ENCODE assay signal across 25 mouse cellular contexts in genomic region chr7:105342752-105343151, GRCm38 (mm10). TPM values are rescaled to one million over a fixed set of nuclear protein-coding genes. Genes with fewer than 3 reads are reported as not detected.
A peak's percentile ranks its signal among the peaks of the same experiment; 100 is the strongest.
DNase-seq lines count a peak whose midpoint lies in the region; ATAC-seq and TF ChIP-seq lines count a peak whose summit lies in the region.
"Had no signal": no experiment of that assay in that cellular context is flagged by ENCODE, and none has a peak within 500 bp of the region (broad histone marks: within the 10 kb centered on the region; RNA-seq: fewer than 3 reads in every experiment).

No protein-coding gene starts in this region.

- H3K27ac ChIP-seq in midbrain, embryonic 15.5 days, result no peak overlapping the region
- H3K27ac ChIP-seq in midbrain, embryonic 10.5 days (replicated peaks), result no peak overlapping the region
- H3K27ac ChIP-seq in midbrain, postnatal 0 days (ENCODE audit: low read depth, low read length), result no peak overlapping the region
- H3K27ac ChIP-seq: embryonic facial prominence, embryonic 10.5 days; embryonic facial prominence, embryonic 12.5 days; forebrain, embryonic 13.5 days; forebrain, embryonic 15.5 days had no signal

- H3K9me3 ChIP-seq in midbrain, embryonic 15.5 days, result no peaks in the 10 kb centered on the region
- no peaks in the 10 kb centered on the region for H3K9me3 ChIP-seq in midbrain, embryonic 10.5 days (replicated peaks)
- H3K9me3 ChIP-seq in midbrain, postnatal 0 days (ENCODE audit: low read length), result no peaks in the 10 kb centered on the region
- H3K9me3 ChIP-seq: embryonic facial prominence, embryonic 10.5 days; embryonic facial prominence, embryonic 12.5 days; forebrain, embryonic 13.5 days; forebrain, embryonic 15.5 days had no signal

- no peak for DNase-seq in midbrain, embryonic 10.5 days (ENCODE audit: low spot score)
- peak; percentile 4 for DNase-seq in brain, embryonic 14.5 days (ENCODE audit: low read depth)
- no peak for DNase-seq in midbrain, postnatal 0 days (ENCODE audit: low spot score)
- DNase-seq in heart, postnatal 36 days, result no peak
- DNase-seq: adrenal gland, adult 2 months; adrenal gland, postnatal 10 days; adrenal gland, postnatal 25 days; cerebellum, adult 11-12 months; cerebellum, adult 2 months; cerebellum, adult 9-10 months; cerebellum, postnatal 10 days; cerebellum, postnatal 25 days; forebrain, postnatal 0 days had no signal

- TF ChIP-seq CTCF in brain, embryonic 14.5 days (IDR thresholded peaks at IDR 0.05; ENCODE audit: borderline replicate concordance, extremely low read depth, insufficient read depth, insufficient read length), result no peak
- TF ChIP-seq CTCF in midbrain, postnatal 0 days (IDR thresholded peaks at IDR 0.05), result no peak

- WGBS in midbrain, embryonic 15.5 days, result 52% methylated on average over 2 of the region's 2 CpGs
- 91% methylated on average over 2 of the region's 2 CpGs for WGBS in midbrain, embryonic 10.5 days
- WGBS in midbrain, postnatal 0 days, result 54% methylated on average over 2 of the region's 2 CpGs

- H3K27me3 ChIP-seq in midbrain, embryonic 15.5 days (replicated peaks), result no peaks in the 10 kb centered on the region
- H3K27me3 ChIP-seq in midbrain, embryonic 10.5 days (ENCODE audit: low read depth, poor library complexity, severe bottlenecking), result no peaks in the 10 kb centered on the region
- H3K27me3 ChIP-seq in midbrain, postnatal 0 days (ENCODE audit: insufficient read depth, low read length), result no peaks in the 10 kb centered on the region
- H3K27me3 ChIP-seq: embryonic facial prominence, embryonic 12.5 days; forebrain, embryonic 13.5 days; forebrain, embryonic 15.5 days had no signal

- ATAC-seq in midbrain, embryonic 15.5 days (replicated peaks), result peak; percentile 75
- ATAC-seq in midbrain, postnatal 0 days (ENCODE audit: low FRiP score), result peak; percentile 44; the same call in 1 of the 2 replicates
- ATAC-seq: forebrain, embryonic 13.5 days; forebrain, embryonic 15.5 days; forebrain, postnatal 0 days had no signal

- H3K4me3 ChIP-seq in midbrain, embryonic 15.5 days, result no peak overlapping the region
- no peak overlapping the region for H3K4me3 ChIP-seq in midbrain, embryonic 10.5 days
- H3K4me3 ChIP-seq in midbrain, postnatal 0 days (ENCODE audit: low read depth, low read length), result no peak overlapping the region
- H3K4me3 ChIP-seq: embryonic facial prominence, embryonic 10.5 days; embryonic facial prominence, embryonic 12.5 days; forebrain, embryonic 13.5 days; forebrain, embryonic 15.5 days had no signal

- H3K4me1 ChIP-seq in midbrain, embryonic 15.5 days, result no peaks in the 10 kb centered on the region
- no peaks in the 10 kb centered on the region for H3K4me1 ChIP-seq in midbrain, embryonic 10.5 days
- no peaks in the 10 kb centered on the region for H3K4me1 ChIP-seq in midbrain, postnatal 0 days (ENCODE audit: insufficient read depth, low read length)
- H3K4me1 ChIP-seq: embryonic facial prominence, embryonic 10.5 days; embryonic facial prominence, embryonic 12.5 days; forebrain, embryonic 13.5 days; forebrain, embryonic 15.5 days had no signal

- no peak overlapping the region for H3K4me2 ChIP-seq in midbrain, embryonic 15.5 days
- H3K4me2 ChIP-seq in midbrain, postnatal 0 days (ENCODE audit: low read depth, low read length, poor library complexity, severe bottlenecking), result no peak overlapping the region
- H3K4me2 ChIP-seq: embryonic facial prominence, embryonic 12.5 days; forebrain, embryonic 13.5 days; forebrain, embryonic 15.5 days had no signal

- intact Hi-C loops in heart, postnatal 36 days (cut with DNase I), result no loop called here

- H3K9ac ChIP-seq in midbrain, embryonic 15.5 days, result no peak overlapping the region
- H3K9ac ChIP-seq in midbrain, postnatal 0 days (replicated peaks; ENCODE audit: low read length, poor library complexity, severe bottlenecking), result no peak overlapping the region
- H3K9ac ChIP-seq: embryonic facial prominence, embryonic 12.5 days; forebrain, embryonic 13.5 days; forebrain, embryonic 15.5 days; forebrain, postnatal 0 days had no signal

- no peaks in the 10 kb centered on the region for H3K36me3 ChIP-seq in midbrain, embryonic 15.5 days (replicated peaks)
- no peaks in the 10 kb centered on the region for H3K36me3 ChIP-seq in midbrain, embryonic 10.5 days
- H3K36me3 ChIP-seq in midbrain, postnatal 0 days (ENCODE audit: insufficient read depth, low read length), result no peaks in the 10 kb centered on the region
- H3K36me3 ChIP-seq: embryonic facial prominence, embryonic 10.5 days; embryonic facial prominence, embryonic 12.5 days; forebrain, embryonic 15.5 days had no signal

- TF ChIP-seq POLR2A in brain, embryonic 14.5 days (IDR thresholded peaks at IDR 0.05; ENCODE audit: borderline replicate concordance, extremely low read depth, insufficient read depth, insufficient read length, poor library complexity, severe bottlenecking), result no peak

RNA-seq across cellular contexts. Expression of gene Olfr691, which starts 0.7 kb away (rescaled TPM):
- polyA plus RNA-seq in midbrain, embryonic 15.5 days (2015; fragmentation: Nextera tagmentation; extraction: Ambion mirVana), result 0.28 and 0.46 TPM in 2 replicates
- not detected in 2 replicates for polyA plus RNA-seq in midbrain, embryonic 10.5 days (2016; fragmentation: Nextera tagmentation; extraction: Ambion mirVana)
- polyA plus RNA-seq in brain, embryonic 14.5 days (2012; rRNA removed), result 0.31 and 0.40 TPM in 2 replicates
- total RNA-seq in midbrain, postnatal 0 days (2014; rRNA removed), result 0.76 and 2.6 TPM in 2 replicates
- polyA plus RNA-seq in midbrain, postnatal 0 days (2015; fragmentation: Nextera tagmentation; extraction: Ambion mirVana), result 0.09 and 0.26 TPM in 2 replicates
- total RNA-seq in heart, postnatal 36 days (2021), result under 1 TPM in 1 of 2 experiments, not detected in 1; 0.11 TPM
- total RNA-seq: adrenal gland, adult 2 months; adrenal gland, postnatal 10 days; adrenal gland, postnatal 25 days; adrenal gland, postnatal 4 days; ES-E14; forebrain, postnatal 0 days; MEL had no signal
- polyA plus RNA-seq: adrenal gland, adult 2 months; C2C12; embryonic facial prominence, embryonic 10.5 days; embryonic facial prominence, embryonic 12.5 days; embryonic facial prominence, embryonic 14.5 days; forebrain, embryonic 13.5 days; forebrain, embryonic 15.5 days; forebrain, postnatal 0 days had no signal

RNA-seq across cellular contexts. Expression of gene Olfr690, which starts 8.8 kb away (rescaled TPM):
- not detected in 2 replicates for polyA plus RNA-seq in midbrain, embryonic 15.5 days (2015; fragmentation: Nextera tagmentation; extraction: Ambion mirVana)
- not detected in 2 replicates for polyA plus RNA-seq in midbrain, embryonic 10.5 days (2016; fragmentation: Nextera tagmentation; extraction: Ambion mirVana)
- polyA plus RNA-seq in brain, embryonic 14.5 days (2012; rRNA removed), result 0.26 and 0.40 TPM in 2 replicates
- total RNA-seq in midbrain, postnatal 0 days (2014; rRNA removed), result 0.22 and 1.4 TPM in 2 replicates
- polyA plus RNA-seq in midbrain, postnatal 0 days (2015; fragmentation: Nextera tagmentation; extraction: Ambion mirVana), result not detected in 2 replicates
- not detected for total RNA-seq in heart, postnatal 36 days (2021)
- total RNA-seq: adrenal gland, adult 2 months; adrenal gland, postnatal 10 days; adrenal gland, postnatal 25 days; adrenal gland, postnatal 4 days; ES-E14; MEL had no signal
- polyA plus RNA-seq: adrenal gland, adult 2 months; C2C12; embryonic facial prominence, embryonic 10.5 days; embryonic facial prominence, embryonic 12.5 days; embryonic facial prominence, embryonic 14.5 days; forebrain, embryonic 11.5 days; forebrain, embryonic 13.5 days; forebrain, embryonic 15.5 days; forebrain, postnatal 0 days had no signal

RNA-seq across cellular contexts. Expression of gene Olfr692, which starts 25.3 kb away (rescaled TPM):
- not detected in 2 replicates for polyA plus RNA-seq in midbrain, embryonic 15.5 days (2015; fragmentation: Nextera tagmentation; extraction: Ambion mirVana)
- polyA plus RNA-seq in midbrain, embryonic 10.5 days (2016; fragmentation: Nextera tagmentation; extraction: Ambion mirVana), result not detected in 2 replicates
- polyA plus RNA-seq in brain, embryonic 14.5 days (2012; rRNA removed), result not detected in 2 replicates
- total RNA-seq in midbrain, postnatal 0 days (2014; rRNA removed), result not detected in 2 replicates
- 0.14 TPM in 1 of 2 replicates, not detected in the other for polyA plus RNA-seq in midbrain, postnatal 0 days (2015; fragmentation: Nextera tagmentation; extraction: Ambion mirVana)
- total RNA-seq in heart, postnatal 36 days (2021), result not detected
- total RNA-seq: adrenal gland, adult 2 months; adrenal gland, postnatal 10 days; adrenal gland, postnatal 25 days; adrenal gland, postnatal 4 days; ES-E14; forebrain, postnatal 0 days; MEL had no signal
- polyA plus RNA-seq: adrenal gland, adult 2 months; C2C12; cerebellum, adult 2 months; cortical plate, adult 2 months; embryonic facial prominence, embryonic 10.5 days; embryonic facial prominence, embryonic 12.5 days; forebrain, embryonic 11.5 days; forebrain, embryonic 13.5 days; forebrain, embryonic 15.5 days; forebrain, postnatal 0 days had no signal

RNA-seq across cellular contexts. Expression of gene Olfr689, which starts 31.8 kb away (rescaled TPM):
- polyA plus RNA-seq in midbrain, embryonic 15.5 days (2015; fragmentation: Nextera tagmentation; extraction: Ambion mirVana), result not detected in 2 replicates
- polyA plus RNA-seq in midbrain, embryonic 10.5 days (2016; fragmentation: Nextera tagmentation; extraction: Ambion mirVana), result 0.02 TPM in 1 of 2 replicates, not detected in the other
- polyA plus RNA-seq in brain, embryonic 14.5 days (2012; rRNA removed), result not detected in 2 replicates
- total RNA-seq in midbrain, postnatal 0 days (2014; rRNA removed), result not detected in 2 replicates
- 0.05 TPM in 1 of 2 replicates, not detected in the other for polyA plus RNA-seq in midbrain, postnatal 0 days (2015; fragmentation: Nextera tagmentation; extraction: Ambion mirVana)
- not detected for total RNA-seq in heart, postnatal 36 days (2021)
- total RNA-seq: adrenal gland, adult 2 months; adrenal gland, postnatal 10 days; adrenal gland, postnatal 25 days; adrenal gland, postnatal 4 days; ES-E14; forebrain, postnatal 0 days; MEL had no signal
- polyA plus RNA-seq: adrenal gland, adult 2 months; C2C12; cerebellum, adult 2 months; cortical plate, adult 2 months; embryonic facial prominence, embryonic 10.5 days; embryonic facial prominence, embryonic 12.5 days; forebrain, embryonic 11.5 days; forebrain, embryonic 13.5 days; forebrain, embryonic 15.5 days; forebrain, postnatal 0 days had no signal

RNA-seq across cellular contexts. Expression of gene Gm5901, which starts 32.1 kb away (rescaled TPM):
- polyA plus RNA-seq in midbrain, embryonic 15.5 days (2015; fragmentation: Nextera tagmentation; extraction: Ambion mirVana), result not detected in 2 replicates
- not detected in 2 replicates for polyA plus RNA-seq in midbrain, embryonic 10.5 days (2016; fragmentation: Nextera tagmentation; extraction: Ambion mirVana)
- not detected in 2 replicates for polyA plus RNA-seq in brain, embryonic 14.5 days (2012; rRNA removed)
- total RNA-seq in midbrain, postnatal 0 days (2014; rRNA removed), result not detected in 2 replicates
- polyA plus RNA-seq in midbrain, postnatal 0 days (2015; fragmentation: Nextera tagmentation; extraction: Ambion mirVana), result 0.48 and 0.57 TPM in 2 replicates
- total RNA-seq in heart, postnatal 36 days (2021), result not detected
- total RNA-seq: adrenal gland, adult 2 months; adrenal gland, postnatal 10 days; adrenal gland, postnatal 25 days; adrenal gland, postnatal 4 days; forebrain, postnatal 0 days had no signal
- polyA plus RNA-seq: adrenal gland, adult 2 months; C2C12; cerebellum, adult 2 months; cortical plate, adult 2 months; embryonic facial prominence, embryonic 10.5 days; embryonic facial prominence, embryonic 12.5 days; embryonic facial prominence, embryonic 14.5 days; forebrain, embryonic 11.5 days; forebrain, embryonic 13.5 days; forebrain, embryonic 15.5 days; forebrain, postnatal 0 days had no signal
